Mouse (Mus musculus) CH12.LX (cell line): Measurements from ENCODE around the gene Xpnpep3. TPM values are rescaled to one million over a fixed set of nuclear protein-coding genes. Genes with fewer than 3 reads are reported as not detected.

ENCODE experiments used
- DNase-seq: peaks from one replicate; pipeline ENCODE4 v3.0.0-alpha.2; 2013; ENCODE audit errors: extremely low read depth
- H3K27ac ChIP-seq: 2 replicates; pipeline ENCODE4 v1.5.1; 2012; ENCODE audit warnings: low read depth, mild to moderate bottlenecking, control low read depth, moderate library complexity; ENCODE audit not compliant: insufficient read depth
- H3K27me3 ChIP-seq: replicated peaks from 2 replicates; pipeline ENCODE3; 2012; ENCODE audit warnings: inconsistent platforms
- H3K36me3 ChIP-seq, 2 experiments: replicated peaks in 1 of 2; 2 replicates each; pipeline versions ENCODE3 to v1.6.1; 2012; ENCODE audit warnings: inconsistent platforms in 1 of 2, low read length in 1 of 2, mild to moderate bottlenecking in 1 of 2, mixed read lengths in 1 of 2, moderate library complexity in 1 of 2; ENCODE audit not compliant: control insufficient read depth in 1 of 2, insufficient read depth in 1 of 2
- H3K4me1 ChIP-seq, 2 experiments: 2 replicates each; pipeline ENCODE4 v1.6.1; 2012; ENCODE audit warnings: inconsistent platforms in 1 of 2, moderate library complexity in 1 of 2; ENCODE audit not compliant: insufficient read depth in 2 of 2, control insufficient read depth in 1 of 2
- H3K4me2 ChIP-seq: 2 replicates; pipeline ENCODE4 v1.6.1; 2012; ENCODE audit warnings: low read depth, mild to moderate bottlenecking, control low read depth; ENCODE audit not compliant: poor library complexity, insufficient read depth, severe bottlenecking
- H3K4me3 ChIP-seq, 3 experiments: fragments of 150-350 bp in 1 of 3; sonication (generic) in 1 of 3; replicated peaks in 1 of 3; 2 replicates each; pipeline versions ENCODE3 to v1.5.1; 2011 to 2012; ENCODE audit warnings: low read depth in 2 of 3, low read length in 2 of 3, mild to moderate bottlenecking in 2 of 3, moderate library complexity in 2 of 3, control low read depth in 1 of 3, improper control_type of control experiment in 1 of 3, inconsistent platforms in 1 of 3, mixed read lengths in 1 of 3; ENCODE audit not compliant: poor library complexity in 1 of 3
- H3K79me2 ChIP-seq: replicated peaks from 2 replicates; pipeline ENCODE4 v1.6.1; 2012; ENCODE audit warnings: mild to moderate bottlenecking, moderate library complexity; ENCODE audit not compliant: control insufficient read depth, poor library complexity, insufficient read depth, severe bottlenecking; ENCODE audit errors: extremely low read depth
- H3K9ac ChIP-seq: 2 replicates; pipeline ENCODE4 v1.6.1; 2012; ENCODE audit warnings: low read depth, mild to moderate bottlenecking, control low read depth, moderate library complexity; ENCODE audit not compliant: insufficient read depth
- H3K9me3 ChIP-seq: replicated peaks from 2 replicates; pipeline ENCODE3; 2012; ENCODE audit warnings: low read length, inconsistent platforms, mixed read lengths
- CHD1 ChIP-seq: IDR thresholded peaks from 2 replicates; pipeline ENCODE4 v1.6.1; 2012; ENCODE audit warnings: low read depth, low read length, improper control_type of control experiment, inconsistent platforms
- ELF1 ChIP-seq: IDR thresholded peaks from 2 replicates; pipeline ENCODE4 v1.6.1; 2014; ENCODE audit warnings: low read depth, mild to moderate bottlenecking, inconsistent platforms, low read length, improper control_type of control experiment
- ETS1 ChIP-seq: conservative IDR thresholded peaks from 2 replicates; pipeline ENCODE4 v1.6.1; 2012; ENCODE audit warnings: low read depth, mild to moderate bottlenecking, inconsistent platforms, low read length, improper control_type of control experiment, moderate library complexity
- HCFC1 ChIP-seq: IDR thresholded peaks from 2 replicates; pipeline ENCODE4 v1.6.1; 2012; ENCODE audit warnings: low read depth, mild to moderate bottlenecking, inconsistent platforms, low read length, improper control_type of control experiment
- MAFK ChIP-seq: IDR thresholded peaks from 2 replicates; pipeline ENCODE4 v1.6.1; 2011; ENCODE audit warnings: low read length, improper control_type of control experiment; ENCODE audit not compliant: insufficient replicate concordance
- MEF2A ChIP-seq: IDR thresholded peaks from 2 replicates; pipeline ENCODE4 v1.6.1; 2014; ENCODE audit warnings: low read depth, mild to moderate bottlenecking, inconsistent platforms, low read length, improper control_type of control experiment, borderline replicate concordance
- NELFE ChIP-seq: IDR thresholded peaks from 2 replicates; pipeline ENCODE4 v1.6.1; 2011; ENCODE audit warnings: low read depth, low read length, improper control_type of control experiment
- NRF1 ChIP-seq: IDR thresholded peaks from 2 replicates; pipeline ENCODE4 v1.6.1; 2014; ENCODE audit warnings: low read depth, mild to moderate bottlenecking, inconsistent platforms, low read length, improper control_type of control experiment, moderate library complexity
- PAX5 ChIP-seq: IDR thresholded peaks from 2 replicates; pipeline ENCODE4 v1.6.1; 2012; ENCODE audit warnings: low read length, inconsistent platforms, mixed read lengths
- RCOR1 ChIP-seq: conservative IDR thresholded peaks from 2 replicates; pipeline ENCODE4 v1.6.1; 2012; ENCODE audit warnings: low read depth, mild to moderate bottlenecking, inconsistent platforms, low read length, improper control_type of control experiment
- SMC3 ChIP-seq: IDR thresholded peaks from 2 replicates; pipeline ENCODE4 v1.6.1; 2011; ENCODE audit warnings: low read depth, low read length, improper control_type of control experiment
- TBP ChIP-seq: conservative IDR thresholded peaks from 2 replicates; pipeline ENCODE4 v1.6.1; 2011; ENCODE audit warnings: low read depth, low read length, improper control_type of control experiment
- USF1 ChIP-seq: IDR thresholded peaks from 2 replicates; pipeline ENCODE4 v1.6.1; 2014; ENCODE audit warnings: low read depth, mild to moderate bottlenecking, inconsistent platforms, low read length, improper control_type of control experiment
- USF2 ChIP-seq: conservative IDR thresholded peaks from 2 replicates; pipeline ENCODE4 v1.6.1; 2011; ENCODE audit warnings: low read depth, low read length, improper control_type of control experiment
- ZC3H11A ChIP-seq: IDR thresholded peaks from 2 replicates; pipeline ENCODE4 v1.6.1; 2012; ENCODE audit warnings: low read depth, mild to moderate bottlenecking, inconsistent platforms, low read length, improper control_type of control experiment
- ZMIZ1 ChIP-seq: IDR thresholded peaks from 2 replicates; pipeline ENCODE4 v1.6.1; 2012; ENCODE audit warnings: low read depth, mild to moderate bottlenecking, inconsistent platforms, low read length, improper control_type of control experiment
- ZNF384 ChIP-seq: IDR thresholded peaks from 2 replicates; pipeline ENCODE4 v1.6.1; 2012; ENCODE audit warnings: low read depth, low read length, improper control_type of control experiment, inconsistent platforms
- dilution Hi-C: fragments of 300-500 bp; cut with MboI; formaldehyde crosslinking; loops from 2 replicates; pipeline ENCODE4 v1.14.3; 2020; ENCODE audit warnings: low sequenced_read_pairs; ENCODE audit not compliant: extremely low pct_unique_long_range_greater_than_20kb, extremely low pct_ligation_motif_present
- in situ Hi-C: fragments of 300-500 bp; cut with MboI; formaldehyde crosslinking; loops from 3 replicates; pipeline ENCODE4 v1.14.3; 2019; ENCODE audit warnings: low sequenced_read_pairs, low pct_ligation_motif_present, low pct_unique_long_range_greater_than_20kb, mixed read lengths
- polyA plus RNA-seq: library from polyadenylated mRNA; unstranded; fragments of >175 nt; gene quantifications from 2 replicates; pipeline ENCODE4 v1.2.1, GENCODE M21; 2012; ENCODE audit warnings: low read depth; ENCODE audit not compliant: insufficient read length
- total RNA-seq, 2 experiments: library from RNA; depleted of rRNA; stranded (reverse); fragments of 300-350 nt in 1 of 2; fragments of >200 nt in 1 of 2; gene quantifications; 2 replicates each; pipeline ENCODE4 v1.2.3; 2012 to 2014

Gene Xpnpep3
- total and polyA plus RNA-seq, 3 experiments: 4.3 to 6.0 (median 5.2) TPM

GRCm38 (mm10) chr15:81470735-81471134 is 70.8 kb downstream of the Xpnpep3 start:
- Histone ChIP-seq H3K4me1 (peaks cover 5 to 21% of the 10 kb centered on the region in 2 experiments; a peak in 3 of 4 replicates), H3K9me3 (no peaks in the 10 kb centered on the region), H3K27me3 (no peaks in the 10 kb centered on the region), H3K27ac (no peak overlapping the region), H3K36me3 (peaks cover 53 to 67% of the 10 kb centered on the region in 2 experiments), H3K79me2 (peaks cover 31% of the 10 kb centered on the region), H3K4me3 (no peak overlapping the region), H3K9ac (no peak overlapping the region), H3K4me2 (no peak overlapping the region)
- no peak for DNase-seq
- dilution Hi-C loops: no loop called here
- TF ChIP-seq ELF1 (no peak), NELFE (no peak), ZC3H11A (no peak), CHD1 (no peak), PAX5 (no peak), TBP (no peak), RCOR1 (no peak), NRF1 (no peak), ZMIZ1 (no peak), MEF2A (no peak), SMC3 (no peak), ZNF384 (no peak), ETS1 (no peak), USF2 (no peak), USF1 (no peak)
- in situ Hi-C loops: no loop called here

GRCm38 (mm10) chr15:81472256-81472655 is 72.3 kb downstream of the Xpnpep3 start:
- Histone ChIP-seq H3K4me3 (no peak overlapping the region), H3K79me2 (peaks cover 23% of the 10 kb centered on the region), H3K4me1 (peaks cover 5 to 20% of the 10 kb centered on the region in 2 experiments; a peak in 3 of 4 replicates), H3K27ac (no peak overlapping the region), H3K9me3 (no peaks in the 10 kb centered on the region), H3K27me3 (no peaks in the 10 kb centered on the region), H3K4me2 (no peak overlapping the region), H3K9ac (no peak overlapping the region), H3K36me3 (peaks cover 53 to 76% of the 10 kb centered on the region in 2 experiments)
- dilution Hi-C loops (no loop called here), in situ Hi-C loops (no loop called here)
- DNase-seq: no peak
- no peak for TF ChIP-seq HCFC1
- no peak for TF ChIP-seq MAFK
